Mouse (Mus musculus): ENCODE results near the gene Map2k4. TPM values are rescaled to one million over a fixed set of nuclear protein-coding genes. Genes with fewer than 3 reads are reported as not detected.

Gene Map2k4
- polyA plus RNA-seq, 1 experiment = 7.0 TPM

DNA sequence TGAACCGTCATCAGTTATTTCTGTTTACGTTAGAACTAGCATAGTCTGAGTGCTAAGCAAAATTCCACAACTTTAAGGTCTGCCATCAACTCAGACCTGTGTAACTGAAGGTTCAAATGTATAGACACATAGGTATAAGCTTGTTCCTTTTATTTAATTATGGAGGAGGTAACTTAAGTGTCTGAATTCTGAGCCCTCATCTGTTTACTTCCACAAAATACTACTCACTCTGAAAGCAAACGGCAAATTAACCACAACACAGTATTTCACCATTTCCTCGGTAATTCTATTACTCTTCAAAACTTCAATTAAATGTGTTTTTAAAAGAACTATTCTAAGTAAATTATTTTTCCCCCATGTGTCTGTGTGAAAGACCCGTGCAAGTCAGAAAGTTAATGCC, 10.3 kb downstream of the Map2k4 start:
- no peaks in the 10 kb centered on the region for H3K27me3 ChIP-seq (replicated peaks)
- TF ChIP-seq GATA1 (IDR thresholded peaks at IDR 0.05; ENCODE audit: borderline replicate concordance, low read length) (no peak), FLI1 (IDR thresholded peaks at IDR 0.05; ENCODE audit: low read length) (no peak)
- H3K4me3 ChIP-seq (replicated peaks) = no peak overlapping the region
- H3K4me1 ChIP-seq = peaks cover 55% of the 10 kb centered on the region
- H3K36me3 ChIP-seq (replicated peaks; ENCODE audit: low read length) = peaks cover 26% of the 10 kb centered on the region
- no peaks in the 10 kb centered on the region for H3K9me3 ChIP-seq

DNA sequence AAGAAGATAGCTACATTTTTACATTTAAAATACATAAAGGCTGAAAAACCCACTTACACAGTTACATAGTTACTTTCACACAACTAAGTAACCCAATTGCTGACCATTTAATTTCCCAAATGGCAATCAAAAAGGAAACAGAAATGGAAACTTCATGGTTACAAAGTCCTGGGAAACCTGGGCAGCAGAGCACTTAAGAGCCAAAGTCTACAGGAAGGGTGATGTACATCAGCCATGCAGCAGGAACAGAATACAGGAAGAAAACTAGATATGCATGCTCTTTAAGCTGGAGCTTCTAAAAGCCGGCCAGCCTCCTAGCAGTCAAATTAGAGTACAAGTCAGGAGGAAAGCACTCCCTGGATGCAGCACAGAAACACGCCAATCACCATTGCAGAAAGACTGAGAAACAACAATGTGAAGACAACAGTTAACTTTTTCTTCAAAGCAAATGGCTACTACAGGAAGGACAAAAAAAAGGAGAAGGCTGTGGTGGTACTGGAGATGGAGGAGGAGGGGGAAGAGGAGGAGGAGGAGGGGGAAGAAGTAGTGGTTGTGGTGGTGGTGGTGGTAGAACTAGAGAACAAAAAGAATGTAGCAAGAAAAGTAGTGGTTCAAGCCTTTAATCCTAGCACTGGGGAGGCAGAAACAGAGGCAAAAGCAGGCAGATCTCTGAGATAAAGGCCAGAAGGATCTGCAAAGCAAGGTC, 11.0 kb downstream of the Map2k4 start:
- H3K27me3 ChIP-seq (replicated peaks) = no peaks in the 10 kb centered on the region
- no peaks in the 10 kb centered on the region for H3K9me3 ChIP-seq
- peak overlapping the region; percentile 62 for H3K4me3 ChIP-seq (replicated peaks)
- H3K4me1 ChIP-seq = peaks cover 58% of the 10 kb centered on the region
- TF ChIP-seq FLI1 (IDR thresholded peaks at IDR 0.05; ENCODE audit: low read length) = no peak
- no peak for TF ChIP-seq GATA1 (IDR thresholded peaks at IDR 0.05; ENCODE audit: borderline replicate concordance, low read length)
- peaks cover 26% of the 10 kb centered on the region for H3K36me3 ChIP-seq (replicated peaks; ENCODE audit: low read length)

DNA sequence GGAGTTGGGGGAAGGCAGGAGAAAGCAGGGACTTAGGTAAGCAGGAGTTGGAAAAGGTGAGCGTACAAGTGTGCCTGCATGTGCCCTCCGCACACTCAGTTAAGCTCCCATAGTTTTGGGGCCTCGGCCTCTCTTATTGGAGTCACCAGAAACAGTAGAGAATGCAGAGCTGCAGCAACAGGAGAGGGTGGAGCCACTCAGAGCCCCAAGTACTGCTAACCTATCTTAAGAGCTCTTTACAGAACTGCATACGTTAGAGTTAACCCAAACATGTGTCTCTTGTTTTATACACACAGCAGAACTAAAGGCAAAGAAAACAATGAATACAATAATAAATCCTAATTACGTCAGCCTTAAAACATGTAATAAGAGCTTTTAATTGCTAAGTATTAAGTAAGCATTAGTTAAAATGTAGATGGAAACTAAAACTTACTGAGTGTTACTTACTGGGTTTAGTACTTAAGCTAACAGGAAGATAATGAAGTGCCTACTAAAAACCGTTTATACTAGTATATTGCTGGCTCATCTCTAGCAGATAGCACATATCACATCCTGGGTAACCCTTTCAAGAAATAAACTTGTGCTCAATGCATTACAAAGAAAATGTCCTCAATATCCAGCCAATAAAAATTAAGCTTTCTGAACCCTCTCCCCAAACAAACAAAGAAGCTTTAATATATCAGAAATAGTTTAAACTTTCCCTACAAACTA, 14.0 kb downstream of the Map2k4 start:
- no peaks in the 10 kb centered on the region for H3K9me3 ChIP-seq
- no peaks in the 10 kb centered on the region for H3K27me3 ChIP-seq (replicated peaks)
- peaks cover 2% of the 10 kb centered on the region for H3K36me3 ChIP-seq (replicated peaks; ENCODE audit: low read length)
- TF ChIP-seq GATA1 (IDR thresholded peaks at IDR 0.05; ENCODE audit: borderline replicate concordance, low read length) (no peak), FLI1 (IDR thresholded peaks at IDR 0.05; ENCODE audit: low read length) (no peak)
- H3K4me1 ChIP-seq = peaks cover 64% of the 10 kb centered on the region
- H3K4me3 ChIP-seq (replicated peaks) = no peak overlapping the region

DNA sequence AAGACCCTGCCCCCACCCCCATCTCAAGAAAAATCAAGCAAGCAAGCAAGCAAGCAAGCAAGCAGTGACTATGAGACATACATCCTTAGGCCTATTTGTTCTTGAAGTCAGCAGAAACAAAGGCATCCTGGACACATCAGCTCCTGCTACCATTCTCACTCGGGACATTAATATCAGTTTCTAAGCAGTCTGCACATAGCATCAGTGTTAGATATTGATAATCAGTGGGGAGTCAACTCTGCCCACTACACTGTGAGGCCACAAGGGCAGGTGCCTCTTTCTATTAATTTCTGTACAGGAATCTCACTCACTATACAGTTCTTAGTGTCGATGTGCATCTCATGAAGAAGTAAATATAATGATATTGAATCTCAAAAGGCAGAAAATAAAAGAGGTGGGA, 14.6 kb downstream of the Map2k4 start:
- Histone ChIP-seq H3K36me3 (replicated peaks; ENCODE audit: low read length) (peaks cover 2% of the 10 kb centered on the region), H3K27me3 (replicated peaks) (no peaks in the 10 kb centered on the region), H3K4me1 (peaks cover 69% of the 10 kb centered on the region), H3K4me3 (replicated peaks) (no peak overlapping the region), H3K9me3 (no peaks in the 10 kb centered on the region)
- TF ChIP-seq GATA1 (IDR thresholded peaks at IDR 0.05; ENCODE audit: borderline replicate concordance, low read length) (no peak), FLI1 (IDR thresholded peaks at IDR 0.05; ENCODE audit: low read length) (no peak)

DNA sequence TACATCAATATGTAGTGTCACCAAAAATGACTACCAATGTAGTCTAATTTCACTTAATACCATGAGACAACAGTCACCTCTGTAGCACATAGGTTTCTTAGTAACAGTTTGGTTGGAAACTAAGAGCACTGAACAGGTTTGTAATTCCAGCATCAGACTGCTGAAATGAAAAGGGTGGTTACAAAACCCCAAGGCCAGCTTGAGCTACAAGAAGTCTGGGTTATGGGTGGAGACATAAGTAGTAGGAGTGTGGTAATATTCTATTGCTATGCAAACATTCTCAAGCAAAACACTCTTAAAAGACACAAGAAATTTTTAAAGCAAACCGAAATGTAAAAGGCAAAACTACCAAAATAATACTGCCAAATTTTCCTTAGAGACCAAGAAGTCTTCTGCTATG, 16.6 kb downstream of the Map2k4 start:
- Histone ChIP-seq H3K4me1 (peaks cover 58% of the 10 kb centered on the region), H3K27me3 (replicated peaks) (no peaks in the 10 kb centered on the region), H3K9me3 (no peaks in the 10 kb centered on the region), H3K4me3 (replicated peaks) (no peak overlapping the region), H3K36me3 (replicated peaks; ENCODE audit: low read length) (peaks cover 2% of the 10 kb centered on the region)
- TF ChIP-seq FLI1 (IDR thresholded peaks at IDR 0.05; ENCODE audit: low read length) (no peak), GATA1 (IDR thresholded peaks at IDR 0.05; ENCODE audit: borderline replicate concordance, low read length) (no peak)

DNA sequence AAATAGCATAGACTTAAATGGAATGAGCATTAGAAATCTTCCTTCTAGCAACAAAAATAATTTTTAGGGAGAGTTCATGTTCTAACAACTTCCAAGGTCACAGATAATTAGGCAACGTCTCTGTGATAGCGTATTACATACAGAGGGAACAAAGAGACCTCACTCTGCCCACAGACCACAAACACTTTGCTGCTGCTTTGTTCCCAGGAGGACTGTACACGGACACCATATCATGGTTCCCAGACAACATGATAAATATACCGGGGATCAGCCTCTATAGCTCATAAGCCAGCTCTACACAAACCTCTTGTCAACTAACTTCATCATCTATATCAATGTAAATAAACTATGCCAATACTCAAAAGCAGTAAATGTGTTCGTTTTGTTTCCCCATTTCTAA, 18.1 kb downstream of the Map2k4 start:
- Histone ChIP-seq H3K4me3 (replicated peaks) (no peak overlapping the region), H3K27me3 (replicated peaks) (no peaks in the 10 kb centered on the region), H3K36me3 (replicated peaks; ENCODE audit: low read length) (peaks cover 2% of the 10 kb centered on the region), H3K9me3 (no peaks in the 10 kb centered on the region), H3K4me1 (peaks cover 50% of the 10 kb centered on the region)
- TF ChIP-seq FLI1 (IDR thresholded peaks at IDR 0.05; ENCODE audit: low read length) (no peak), GATA1 (IDR thresholded peaks at IDR 0.05; ENCODE audit: borderline replicate concordance, low read length) (no peak)

DNA sequence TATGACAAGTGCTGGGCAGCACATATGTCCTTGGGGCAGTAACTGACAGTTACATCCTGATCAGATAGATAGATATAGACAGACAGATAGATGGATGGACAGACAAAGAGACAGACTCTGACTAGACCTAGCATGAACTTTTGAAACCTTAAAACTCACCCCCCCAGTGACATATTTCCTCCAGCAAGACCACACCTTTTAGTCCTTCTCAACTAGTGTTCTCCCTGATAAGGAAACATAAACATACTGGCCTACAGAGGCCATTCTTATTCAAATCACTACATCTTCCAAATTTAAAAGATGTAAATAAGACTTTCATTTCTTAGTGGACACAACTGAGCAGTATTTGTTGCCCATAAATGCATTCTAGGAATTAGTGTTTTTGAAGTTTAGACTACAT, 19.7 kb downstream of the Map2k4 start:
- no peak for TF ChIP-seq FLI1 (IDR thresholded peaks at IDR 0.05; ENCODE audit: low read length)
- TF ChIP-seq GATA1 (IDR thresholded peaks at IDR 0.05; ENCODE audit: borderline replicate concordance, low read length) = no peak
- H3K4me1 ChIP-seq = peaks cover 43% of the 10 kb centered on the region
- H3K4me3 ChIP-seq (replicated peaks) = no peak overlapping the region
- H3K27me3 ChIP-seq (replicated peaks) = no peaks in the 10 kb centered on the region
- no peaks in the 10 kb centered on the region for H3K9me3 ChIP-seq
- peaks cover 5% of the 10 kb centered on the region for H3K36me3 ChIP-seq (replicated peaks; ENCODE audit: low read length)

DNA sequence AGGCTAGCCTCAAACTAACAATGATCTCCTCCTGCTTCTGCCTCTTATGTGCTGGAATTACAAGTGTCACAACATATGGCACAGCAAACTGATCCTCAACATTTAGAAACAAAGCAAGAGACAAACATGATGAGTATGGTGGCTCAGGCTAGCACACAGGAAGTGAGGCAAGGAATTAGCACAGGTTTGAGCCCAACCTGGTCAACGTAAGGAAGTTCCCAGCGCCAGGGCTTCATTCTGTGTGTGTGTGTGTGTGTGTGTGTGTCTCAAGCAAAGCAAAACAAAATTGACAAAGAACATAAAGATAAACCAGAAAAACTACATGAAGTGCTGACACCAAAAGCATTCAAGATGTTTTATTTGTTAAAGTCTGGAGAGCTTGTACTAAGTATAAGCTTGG, 27.2 kb downstream of the Map2k4 start:
- H3K27me3 ChIP-seq (replicated peaks) = no peaks in the 10 kb centered on the region
- H3K9me3 ChIP-seq = no peaks in the 10 kb centered on the region
- peaks cover 10% of the 10 kb centered on the region for H3K36me3 ChIP-seq (replicated peaks; ENCODE audit: low read length)
- peaks cover 30% of the 10 kb centered on the region for H3K4me1 ChIP-seq
- H3K4me3 ChIP-seq (replicated peaks) = no peak overlapping the region
- no peak for TF ChIP-seq GATA1 (IDR thresholded peaks at IDR 0.05; ENCODE audit: borderline replicate concordance, low read length)
- TF ChIP-seq FLI1 (IDR thresholded peaks at IDR 0.05; ENCODE audit: low read length) = no peak

DNA sequence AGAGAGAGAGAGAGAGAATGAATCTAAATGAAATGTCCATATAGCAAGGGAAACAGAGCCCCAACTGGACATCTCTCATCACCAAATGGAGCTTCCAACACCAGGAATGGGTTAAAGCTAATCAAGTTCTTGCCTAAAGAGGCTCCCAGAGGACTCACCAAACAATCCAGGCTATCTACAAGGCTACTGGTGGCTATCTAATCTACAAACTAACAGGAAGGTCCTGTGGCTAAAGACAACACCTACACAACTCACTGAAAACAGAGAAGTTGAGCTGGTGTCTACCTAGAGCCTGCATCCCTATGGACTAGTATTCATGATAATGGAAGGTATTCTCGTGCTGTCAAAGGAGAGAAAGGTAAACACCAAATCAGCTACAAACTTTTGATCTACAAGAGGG, 28.7 kb downstream of the Map2k4 start:
- no peaks in the 10 kb centered on the region for H3K9me3 ChIP-seq
- peaks cover 28% of the 10 kb centered on the region for H3K4me1 ChIP-seq
- H3K27me3 ChIP-seq (replicated peaks) = no peaks in the 10 kb centered on the region
- no peak for TF ChIP-seq FLI1 (IDR thresholded peaks at IDR 0.05; ENCODE audit: low read length)
- no peak for TF ChIP-seq GATA1 (IDR thresholded peaks at IDR 0.05; ENCODE audit: borderline replicate concordance, low read length)
- H3K36me3 ChIP-seq (replicated peaks; ENCODE audit: low read length) = peaks cover 19% of the 10 kb centered on the region
- no peak overlapping the region for H3K4me3 ChIP-seq (replicated peaks)

DNA sequence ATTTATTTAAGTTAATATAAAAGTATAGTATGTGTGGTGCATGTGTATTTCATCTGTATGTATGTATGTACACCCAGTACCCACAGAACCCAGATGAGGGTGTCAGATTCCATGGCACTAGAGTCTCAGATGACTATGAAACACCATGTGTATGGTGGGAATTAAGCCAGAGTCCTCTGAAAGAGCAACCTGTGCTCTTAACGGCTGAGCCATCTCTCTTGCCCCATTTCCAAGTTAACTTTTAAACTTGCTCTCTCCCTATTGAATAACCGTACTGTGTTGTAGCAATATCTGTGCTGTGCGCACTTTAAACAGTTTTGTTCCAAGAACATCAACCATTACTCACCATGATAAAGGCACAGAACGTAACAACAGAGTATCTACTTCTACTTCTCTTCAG, 33.9 kb downstream of the Map2k4 start:
- TF ChIP-seq GATA1 (IDR thresholded peaks at IDR 0.05; ENCODE audit: borderline replicate concordance, low read length) = no peak
- TF ChIP-seq FLI1 (IDR thresholded peaks at IDR 0.05; ENCODE audit: low read length) = no peak
- H3K4me1 ChIP-seq = peaks cover 27% of the 10 kb centered on the region
- no peak overlapping the region for H3K4me3 ChIP-seq (replicated peaks)
- H3K27me3 ChIP-seq (replicated peaks) = no peaks in the 10 kb centered on the region
- no peaks in the 10 kb centered on the region for H3K9me3 ChIP-seq
- H3K36me3 ChIP-seq (replicated peaks; ENCODE audit: low read length) = peaks cover 30% of the 10 kb centered on the region

Data from megakaryocyte, embryonic 14.5 days (primary cell).